Mouse (Mus musculus) urinary bladder, postnatal 36 days (tissue): Measurements from ENCODE around the gene Gm42421.

ENCODE experiments used
- DNase-seq, 2 experiments: peaks; one replicate each; pipeline ENCODE4 v3.0.0; 2022; ENCODE audit warnings: low spot score in 2 of 2, mixed read lengths in 1 of 2

The Gm42421 gene

DNA sequence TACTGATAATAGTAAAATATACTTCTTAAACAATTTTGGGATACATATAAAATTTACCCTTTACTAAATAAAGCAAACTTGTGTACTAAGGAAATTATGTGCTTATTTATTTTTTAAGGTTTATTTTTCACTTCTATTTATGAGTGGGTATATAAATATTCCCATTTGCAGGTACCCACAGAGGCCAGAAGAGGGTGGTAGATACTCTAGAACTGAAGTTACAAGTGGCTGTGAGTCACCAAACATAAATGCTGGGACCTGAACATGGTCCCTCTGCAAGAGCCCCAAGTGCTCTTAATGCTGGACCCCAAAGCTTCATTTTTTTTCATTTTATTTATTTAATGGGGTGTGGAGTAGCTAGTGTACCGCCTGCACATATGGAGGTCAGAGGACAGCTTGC is 5.9 kb downstream of the Gm42421 start:
- DNase-seq: no peak

DNA sequence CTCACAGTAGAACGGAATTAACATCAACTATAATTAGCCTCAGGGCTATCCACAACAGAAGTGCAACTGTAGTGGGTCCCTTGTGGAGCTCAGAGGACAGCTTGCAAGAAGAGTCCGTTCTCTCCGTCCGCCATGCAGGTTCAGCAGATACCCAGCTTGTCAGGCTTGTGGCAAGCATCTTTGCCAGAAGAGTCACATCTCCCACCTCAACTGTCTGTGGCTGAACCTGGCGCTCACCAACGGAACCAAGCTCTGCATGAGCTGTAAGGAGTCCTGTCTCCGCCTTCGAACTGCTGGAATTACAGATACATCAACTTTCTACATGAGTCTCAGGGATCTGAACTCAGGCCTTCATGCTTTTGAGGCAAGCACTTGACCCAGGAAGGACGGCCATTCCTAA is 8.2 kb downstream of the Gm42421 start:
- DNase-seq: no peak

DNA sequence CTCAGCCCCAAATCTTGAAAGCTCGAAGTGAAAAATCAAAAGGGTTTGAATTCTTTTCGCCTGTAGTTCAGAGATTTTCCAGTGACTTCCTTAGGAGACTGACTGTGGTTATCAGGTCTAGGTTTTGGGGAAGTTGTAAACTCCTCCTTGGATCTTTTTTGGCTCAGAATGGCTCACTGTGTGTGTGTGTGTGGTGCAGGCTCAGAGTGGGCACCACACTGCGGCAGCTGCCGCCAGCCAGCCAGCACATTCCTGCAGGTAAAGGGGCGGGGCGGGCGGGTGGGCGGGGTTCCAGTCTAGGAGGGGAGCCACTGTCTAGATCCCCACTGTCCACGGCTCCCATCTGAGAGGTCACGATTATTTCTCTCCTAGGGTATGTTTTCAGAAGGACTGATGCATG is 13.6 kb downstream of the Gm42421 start:
- no peak for DNase-seq

- DNase-seq: no peak
These were observed 15.5 kb downstream of the Gm42421 start for GRCm38 (mm10) chr5:143943231-143944125.

GRCm38 (mm10) chr5:143948361-143948760 is 20.4 kb downstream of the Gm42421 start:
- DNase-seq: no peak

DNA sequence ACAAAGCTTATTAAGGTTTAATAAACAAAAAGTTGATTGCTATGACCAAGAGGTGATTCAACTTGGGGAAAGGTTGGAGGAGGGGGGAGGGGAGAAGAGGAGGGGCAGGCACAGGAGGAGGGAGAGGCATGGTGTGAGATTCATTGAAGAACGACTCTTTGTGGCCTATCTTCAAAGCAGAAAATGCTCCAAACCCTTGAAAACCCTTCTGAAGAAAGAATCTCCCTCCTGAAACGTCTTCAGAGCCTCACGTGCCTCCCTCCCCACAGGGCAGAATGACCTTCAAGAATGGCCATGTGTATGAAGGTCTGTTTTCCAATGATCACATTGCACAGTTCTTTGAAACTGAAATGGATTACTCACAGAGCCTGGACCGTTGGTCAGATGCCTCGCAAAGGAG is 22.0 kb downstream of the Gm42421 start:
- DNase-seq: no peak

DNA sequence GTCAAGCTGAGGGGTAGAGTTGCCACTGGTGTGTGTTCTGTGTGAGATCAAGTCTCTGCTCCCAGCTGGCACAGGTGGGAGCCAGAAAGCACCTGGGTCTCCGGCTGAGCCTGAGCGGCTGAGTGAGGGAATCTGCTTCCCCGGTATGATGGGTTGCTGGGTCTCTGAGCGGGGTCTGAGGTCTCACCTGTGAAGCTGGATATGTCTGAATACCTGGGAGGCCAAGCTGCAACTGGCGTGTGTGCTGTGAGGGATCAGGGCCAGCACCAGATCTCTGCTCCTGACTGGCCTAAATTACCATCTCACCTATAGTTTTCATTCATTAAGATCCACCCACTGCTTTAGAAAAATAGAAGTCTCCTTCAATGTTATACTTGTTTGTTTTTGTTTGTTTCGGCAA is 29.1 kb downstream of the Gm42421 start:
- no peak for DNase-seq

- no peak for DNase-seq
These were observed 31.6 kb downstream of the Gm42421 start for GRCm38 (mm10) chr5:143959551-143959950.

GRCm38 (mm10) chr5:143961176-143961575 is 33.2 kb downstream of the Gm42421 start:
- no peak for DNase-seq

DNA sequence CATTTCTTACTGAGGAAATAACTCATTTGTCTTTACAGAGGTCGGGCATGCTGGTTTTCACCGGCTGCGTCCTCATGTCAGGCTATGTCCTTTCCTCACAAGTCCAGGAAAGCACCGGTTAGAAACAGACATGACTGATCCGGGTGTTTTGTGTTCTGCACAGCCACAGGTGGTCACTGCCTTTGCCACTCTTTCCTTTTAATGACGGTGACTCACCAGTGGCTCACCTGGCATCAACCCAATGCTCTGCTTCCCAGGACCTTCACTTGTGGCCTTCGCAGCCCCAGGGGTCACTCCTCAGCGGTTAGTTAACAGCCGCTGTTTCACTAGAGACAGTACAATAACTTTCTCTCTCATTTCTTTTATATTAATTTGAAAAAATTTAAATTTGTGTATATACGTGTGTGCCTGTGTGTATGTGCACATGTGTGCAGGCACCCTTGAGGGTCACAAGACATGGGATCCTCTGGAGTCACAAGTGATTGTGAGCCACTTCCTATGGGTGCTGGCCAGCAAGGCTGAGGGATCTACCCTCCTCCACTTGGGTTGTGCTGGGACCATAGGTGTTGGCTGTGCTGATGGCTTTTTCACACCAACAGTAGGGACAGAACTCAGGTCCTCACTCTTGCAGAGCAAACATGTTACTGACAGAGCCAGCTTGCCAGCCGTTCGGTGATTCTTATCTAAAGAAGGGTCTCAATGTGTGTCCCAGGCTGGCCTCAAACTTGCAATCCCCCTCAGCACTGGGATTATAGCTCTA is 37.8 kb downstream of the Gm42421 start:
- DNase-seq: no peak

DNA sequence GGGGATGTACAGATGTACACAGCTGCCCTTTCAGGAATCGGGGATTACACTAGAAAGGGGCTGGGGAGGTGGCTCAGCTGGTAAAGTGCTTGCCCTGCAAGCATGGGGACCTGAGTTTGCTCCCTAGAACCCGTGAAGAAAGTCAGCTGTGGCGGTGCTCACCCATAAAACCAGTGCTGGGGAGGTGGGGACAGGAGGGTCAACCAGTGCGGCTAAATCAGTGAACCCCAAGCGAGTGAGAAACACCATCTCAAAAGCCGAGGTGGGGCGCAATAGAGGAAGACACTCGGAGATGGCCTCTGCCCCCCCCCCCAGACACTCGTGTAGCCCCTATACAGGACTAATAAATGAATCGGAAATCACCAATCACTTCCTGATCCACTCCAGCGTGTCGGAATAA is 38.7 kb downstream of the Gm42421 start:
- no peak for DNase-seq

DNA sequence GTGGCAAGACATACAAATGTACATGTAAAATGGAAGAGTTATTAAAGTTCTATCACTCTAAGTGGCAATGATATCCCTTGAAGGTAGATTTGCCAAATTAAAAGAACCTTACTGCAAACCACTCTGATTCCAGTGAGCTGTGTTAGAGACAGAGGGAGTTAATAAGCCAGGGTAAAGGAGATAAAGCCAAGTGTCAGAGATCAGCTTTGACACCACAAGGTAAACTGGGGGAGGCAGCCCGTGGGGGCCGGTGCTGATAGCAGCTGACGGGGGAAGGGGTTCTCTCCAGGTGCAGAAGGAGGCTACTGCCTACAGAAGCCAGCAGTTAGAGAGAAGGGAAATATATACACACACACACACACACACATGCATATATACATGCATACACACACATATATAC is 44.7 kb downstream of the Gm42421 start:
- no peak for DNase-seq

DNA sequence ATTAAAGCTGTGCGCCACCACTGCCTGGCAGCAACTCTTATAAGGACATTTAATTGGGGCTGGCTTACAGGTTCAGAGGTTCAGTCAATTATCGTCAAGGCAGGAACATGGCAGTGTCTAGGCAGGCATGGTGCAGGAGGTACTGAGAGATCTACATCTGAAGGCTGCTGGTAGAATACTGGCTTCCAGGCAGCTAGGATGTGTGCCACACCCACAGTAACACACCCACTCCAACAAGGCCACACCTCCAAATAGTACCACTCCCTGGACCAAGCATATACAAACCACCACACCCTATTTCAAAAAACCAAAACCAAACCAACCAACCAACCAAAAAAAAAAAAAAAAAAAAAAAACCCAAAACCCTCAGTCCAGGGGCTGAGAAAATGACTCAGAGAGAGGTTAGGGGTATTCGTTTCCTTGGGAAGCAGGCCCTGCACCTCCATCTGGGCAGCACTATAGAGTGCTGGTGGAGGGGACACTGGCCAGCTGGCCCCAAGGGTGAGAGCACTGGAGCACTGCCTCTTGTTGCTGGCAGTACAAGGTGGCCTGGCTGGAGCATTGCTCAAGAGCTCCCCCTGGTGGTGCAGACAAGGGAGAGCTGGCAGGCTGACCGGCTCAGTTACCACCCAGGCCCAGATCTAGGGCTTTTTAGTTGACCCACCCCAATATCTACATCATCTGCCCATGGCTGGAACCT is 47.1 kb downstream of the Gm42421 start:
- peak; percentile 18 to 39 for DNase-seq

- no peak for DNase-seq
These were observed 47.6 kb downstream of the Gm42421 start for GRCm38 (mm10) chr5:143975631-143975933.

- DNase-seq: no peak
These were observed 48.3 kb downstream of the Gm42421 start for GRCm38 (mm10) chr5:143976232-143976631.

- DNase-seq: no peak
These were observed 48.9 kb downstream of the Gm42421 start for GRCm38 (mm10) chr5:143976726-143977431.

DNA sequence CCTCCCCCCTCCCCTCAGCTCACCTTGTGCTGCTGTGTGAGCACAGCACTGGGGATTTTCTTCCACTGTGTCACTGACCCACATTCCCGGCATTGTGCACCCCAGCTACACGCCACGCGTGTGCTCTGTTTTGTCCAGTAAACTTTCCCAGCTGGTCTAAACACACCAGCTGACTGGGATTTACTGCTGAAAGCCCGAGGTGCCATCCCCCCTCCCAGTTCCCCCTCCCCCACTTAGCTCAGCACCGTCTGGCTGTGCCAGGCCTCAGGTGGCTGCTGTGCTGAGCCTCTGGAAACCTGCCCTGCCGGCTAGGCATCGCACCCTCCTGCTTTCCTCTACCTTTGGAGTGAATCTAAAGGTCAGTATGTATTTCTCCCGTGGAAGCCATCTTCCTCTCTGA is 52.9 kb downstream of the Gm42421 start:
- no peak for DNase-seq

DNA sequence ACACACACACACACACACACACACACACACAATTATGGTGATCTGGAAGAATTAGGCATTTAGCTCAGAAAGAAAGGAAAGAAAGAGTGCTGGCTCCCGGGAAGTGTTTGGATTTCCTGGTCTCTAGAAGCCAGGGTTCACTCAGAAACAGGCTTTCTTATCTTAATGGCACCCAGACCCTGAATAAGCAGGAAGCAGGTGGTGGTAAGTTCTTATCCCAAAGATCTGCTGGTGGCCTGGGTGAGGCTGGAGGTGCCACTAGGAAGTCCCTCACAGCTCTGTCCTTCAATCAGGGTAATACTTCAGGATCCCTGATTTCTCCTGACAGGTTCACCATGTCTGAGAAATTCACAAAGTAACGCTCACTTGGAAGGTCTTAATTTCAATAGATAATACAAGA is 54.4 kb downstream of the Gm42421 start:
- no peak for DNase-seq

DNA sequence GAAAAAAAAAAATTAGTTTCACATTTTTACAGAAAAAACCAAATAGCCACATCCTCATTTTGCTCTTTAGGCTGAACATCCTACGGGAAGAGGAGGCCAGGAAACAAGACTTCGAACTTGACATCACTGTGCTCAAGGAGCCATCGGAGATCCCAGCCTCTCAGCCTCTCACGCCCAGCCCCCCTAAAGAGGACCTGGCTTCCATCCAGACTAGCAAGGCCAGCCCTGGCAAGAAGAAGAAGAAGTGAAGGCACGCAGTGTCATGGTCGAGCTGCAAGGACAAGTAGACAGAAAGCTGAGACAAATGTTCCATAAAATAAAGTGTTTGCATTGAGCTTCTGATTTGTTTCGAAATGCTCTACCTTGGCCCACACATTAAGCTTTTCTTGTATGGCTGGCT is 57.4 kb downstream of the Gm42421 start:
- DNase-seq: no peak
